Mouse (Mus musculus) ES-E14 (cell line): ENCODE results near the gene Ak9. TPM values are rescaled to one million over a fixed set of nuclear protein-coding genes. Genes with fewer than 3 reads are reported as not detected.

Experiments
- DNase-seq: peaks from one replicate; pipeline ENCODE4 v3.0.0-alpha.2; 2013; ENCODE audit warnings: low read depth, low spot score
- H3K27ac ChIP-seq: 2 replicates; pipeline ENCODE4 v1.5.1; 2012; ENCODE audit warnings: low read depth, mild to moderate bottlenecking, low read length, moderate library complexity, mixed read lengths; ENCODE audit not compliant: poor library complexity, insufficient read depth, severe bottlenecking
- H3K36me3 ChIP-seq: 2 replicates; pipeline ENCODE4 v1.6.1; 2012; ENCODE audit warnings: mild to moderate bottlenecking, low read length, moderate library complexity, mixed read lengths; ENCODE audit not compliant: control insufficient read depth, poor library complexity, insufficient read depth, severe bottlenecking
- H3K4me1 ChIP-seq, 2 experiments: fragments of 150-350 bp in 1 of 2; sonication (generic) in 1 of 2; 2 replicates each; pipeline ENCODE4 v1.6.1; 2012; ENCODE audit warnings: low read length in 2 of 2, mild to moderate bottlenecking in 1 of 2, mixed read lengths in 1 of 2; ENCODE audit not compliant: control insufficient read depth in 2 of 2, insufficient read depth in 2 of 2, poor library complexity in 1 of 2
- H3K4me3 ChIP-seq, 2 experiments: fragments of 150-350 bp in 1 of 2; sonication (generic) in 1 of 2; 2 replicates each; pipeline ENCODE4 v1.5.1; 2012; ENCODE audit warnings: low read length in 2 of 2, low read depth in 1 of 2, mild to moderate bottlenecking in 1 of 2, mixed read lengths in 1 of 2; ENCODE audit not compliant: insufficient read depth in 1 of 2, poor library complexity in 1 of 2, severe bottlenecking in 1 of 2
- H3K9ac ChIP-seq: 2 replicates; pipeline ENCODE4 v1.6.1; 2012; ENCODE audit warnings: low read depth, mild to moderate bottlenecking, low read length, mixed read lengths; ENCODE audit not compliant: poor library complexity, insufficient read depth, severe bottlenecking
- H3K9me3 ChIP-seq: fragments of 150-350 bp; sonication (generic); 2 replicates; pipeline ENCODE4 v1.6.1; 2012; ENCODE audit warnings: low read depth, mild to moderate bottlenecking, low read length; ENCODE audit not compliant: control insufficient read depth, insufficient read depth
- CHD2 ChIP-seq: IDR thresholded peaks from 2 replicates; pipeline ENCODE4 v1.6.1; 2014; ENCODE audit warnings: mild to moderate bottlenecking, low read depth, low read length, inconsistent platforms
- HCFC1 ChIP-seq: IDR thresholded peaks from 2 replicates; pipeline ENCODE4 v1.6.1; 2012; ENCODE audit warnings: low read length, inconsistent platforms, borderline replicate concordance; ENCODE audit not compliant: insufficient read depth
- MAFK ChIP-seq: IDR thresholded peaks from 2 replicates; pipeline ENCODE4 v1.6.1; 2014; ENCODE audit warnings: mild to moderate bottlenecking, low read depth, low read length, inconsistent platforms; ENCODE audit not compliant: insufficient read depth
- ZC3H11A ChIP-seq: IDR thresholded peaks from 2 replicates; pipeline ENCODE4 v1.6.1; 2012; ENCODE audit warnings: low read depth, mild to moderate bottlenecking, inconsistent platforms, low read length, borderline replicate concordance
- ZNF384 ChIP-seq: IDR thresholded peaks from 2 replicates; pipeline ENCODE4 v1.6.1; 2012; ENCODE audit warnings: low read depth, low read length, inconsistent platforms
- in situ Hi-C, 2 experiments: fragments of 600-800 bp; cut with MboI; formaldehyde crosslinking; loops; one replicate each; pipeline ENCODE4 v1.15.1; 2025; ENCODE audit warnings: low sequenced_read_pairs in 2 of 2, inconsistent platforms in 1 of 2; ENCODE audit not compliant: unreplicated experiment in 2 of 2
- total RNA-seq: library from RNA; depleted of rRNA; stranded (reverse); fragments of 300-350 nt; gene quantifications from 2 replicates; pipeline ENCODE4 v1.2.3, GENCODE M21; 2012

Ak9 gene
- total RNA-seq, 1 experiment = 0.09 TPM

DNA sequence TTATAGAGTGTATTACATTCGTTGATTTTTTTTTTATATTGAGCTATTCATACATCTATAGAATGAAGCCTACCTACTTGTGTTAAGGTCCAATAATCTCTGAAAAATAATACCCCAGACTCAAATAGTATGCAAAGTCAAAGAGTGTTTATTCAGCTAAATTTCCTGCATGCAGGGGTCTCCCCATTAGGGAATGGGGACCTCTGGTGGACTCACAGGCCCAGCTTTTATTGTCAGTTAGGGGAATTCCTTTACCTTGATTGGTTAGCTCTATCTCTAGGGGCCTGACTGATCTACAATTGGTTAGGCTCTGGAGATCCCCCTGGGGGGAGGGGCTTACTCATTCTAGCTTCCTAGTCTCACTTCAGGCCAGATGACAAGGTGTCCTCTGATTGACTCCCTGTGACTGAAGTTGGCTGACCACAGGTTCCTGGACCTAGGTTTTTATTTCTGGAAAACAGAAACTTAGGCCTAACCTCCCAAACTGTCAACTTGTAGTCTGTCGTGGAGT lies 28.8 kb downstream of the Ak9 start:
- in situ Hi-C loops = no loop called here
- TF ChIP-seq HCFC1 (no peak), CHD2 (no peak), MAFK (no peak), ZNF384 (no peak), ZC3H11A (no peak)
- DNase-seq = no peak
- H3K36me3 ChIP-seq = no peaks in the 10 kb centered on the region
- no peak overlapping the region for H3K4me3 ChIP-seq
- H3K9me3 ChIP-seq = no peaks in the 10 kb centered on the region
- no peaks in the 10 kb centered on the region for H3K4me1 ChIP-seq
- no peak overlapping the region for H3K27ac ChIP-seq
- no peak overlapping the region for H3K9ac ChIP-seq

DNA sequence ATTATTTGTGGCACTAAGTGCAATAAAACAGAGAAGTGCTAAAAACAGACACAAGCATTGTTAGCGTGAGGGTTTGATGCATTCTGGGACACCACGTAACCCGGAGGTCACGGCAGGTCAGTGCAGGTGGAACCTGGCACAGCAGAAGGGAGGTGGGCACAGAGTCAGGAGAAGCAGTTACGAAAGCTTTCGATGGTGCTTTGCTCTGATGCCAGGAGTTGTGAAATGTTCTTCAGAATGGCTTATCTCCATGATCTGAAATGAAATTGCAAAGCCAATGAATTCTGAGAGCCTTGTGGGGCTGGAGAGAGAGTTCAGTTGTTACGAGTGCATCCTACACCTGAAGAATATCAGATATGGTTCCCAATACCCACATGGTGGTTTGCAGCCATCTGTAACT lies 37.6 kb downstream of the Ak9 start:
- Histone ChIP-seq H3K9ac (no peak overlapping the region), H3K4me1 (no peaks in the 10 kb centered on the region), H3K9me3 (no peaks in the 10 kb centered on the region), H3K27ac (no peak overlapping the region), H3K4me3 (no peak overlapping the region), H3K36me3 (no peaks in the 10 kb centered on the region)
- in situ Hi-C loops = no loop called here
- DNase-seq = no peak
- TF ChIP-seq CHD2 (no peak), ZNF384 (no peak), MAFK (no peak), ZC3H11A (no peak), HCFC1 (no peak)

DNA sequence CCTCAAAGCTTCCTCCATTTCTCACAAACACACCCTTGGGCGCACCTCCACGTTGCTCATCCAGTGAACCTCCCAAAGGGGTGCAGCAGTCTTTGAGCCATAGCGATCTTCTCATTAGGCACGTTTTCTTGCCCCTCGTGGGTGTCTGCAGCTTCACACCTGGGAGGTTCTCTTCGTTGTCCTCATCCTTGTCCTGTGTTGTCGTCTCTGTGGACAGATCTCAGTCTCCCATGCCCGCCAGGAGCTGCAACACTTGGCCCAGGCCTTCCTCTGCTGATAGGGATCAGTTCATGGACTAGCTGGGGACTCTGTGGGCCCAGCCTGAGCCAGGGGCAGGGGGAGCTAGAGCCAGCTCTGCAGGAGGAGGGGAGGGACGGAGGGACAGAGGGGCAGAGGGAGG lies 61.3 kb downstream of the Ak9 start:
- Histone ChIP-seq H3K9me3 (no peaks in the 10 kb centered on the region), H3K4me1 (no peaks in the 10 kb centered on the region), H3K36me3 (no peaks in the 10 kb centered on the region), H3K9ac (no peak overlapping the region), H3K27ac (no peak overlapping the region), H3K4me3 (no peak overlapping the region)
- DNase-seq = no peak
- in situ Hi-C loops = no loop called here
- TF ChIP-seq ZNF384 (no peak), CHD2 (no peak), MAFK (no peak), ZC3H11A (no peak), HCFC1 (no peak)

DNA sequence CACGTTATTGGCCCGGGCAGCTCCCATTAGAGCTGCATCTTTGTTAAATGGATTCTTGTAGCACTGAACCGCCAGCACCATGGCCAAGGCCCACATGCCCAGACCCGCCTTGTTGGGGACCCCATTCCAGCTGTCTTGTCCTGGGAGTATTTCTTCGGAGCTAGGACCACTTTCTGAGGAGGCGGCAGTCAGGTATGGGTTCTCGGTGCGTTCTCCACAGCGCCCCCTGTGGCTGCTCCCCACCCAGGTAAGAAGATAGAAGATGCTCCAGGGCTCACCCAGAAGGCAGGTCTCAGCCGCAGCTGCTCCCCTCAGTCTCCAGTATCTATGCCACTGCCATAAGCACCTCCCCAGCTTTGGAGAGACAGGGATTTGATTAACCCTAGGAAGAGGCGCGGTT lies 76.7 kb downstream of the Ak9 start:
- Histone ChIP-seq H3K36me3 (no peaks in the 10 kb centered on the region), H3K4me1 (no peaks in the 10 kb centered on the region; a peak in 1 of 4 replicates), H3K4me3 (peak overlapping the region in 1 of 2 experiments; percentile 3; a peak in 1 of 4 replicates), H3K9ac (no peak overlapping the region), H3K9me3 (no peaks in the 10 kb centered on the region), H3K27ac (no peak overlapping the region)
- TF ChIP-seq MAFK (no peak), HCFC1 (no peak), ZC3H11A (no peak), ZNF384 (no peak), CHD2 (no peak)
- DNase-seq = peak; percentile 62
- in situ Hi-C loops = no loop called here
